Mouse (Mus musculus): ENCODE results near the gene LTO1. TPM values are rescaled to one million over a fixed set of nuclear protein-coding genes. Genes with fewer than 3 reads are reported as not detected.

LTO1 gene
- polyA plus RNA-seq, 2 experiments, result 22.0 to 46.5 TPM

- no peaks in the 10 kb centered on the region for H3K27me3 ChIP-seq (ENCODE audit: control insufficient read depth, insufficient read depth, low read length)
- H3K9ac ChIP-seq (ENCODE audit: low read depth, low read length, severe bottlenecking), result peak within 1 kb of the TSS; percentile 86
- peak within 1 kb of the TSS; percentile 93 for H3K27ac ChIP-seq (replicated peaks; ENCODE audit: low read depth, low read length)
- peak within 1 kb of the TSS; percentile 76 for H3K4me2 ChIP-seq (replicated peaks; ENCODE audit: low read depth, low read length, severe bottlenecking)
- peaks cover 30% of the 10 kb centered on the region for H3K4me1 ChIP-seq (ENCODE audit: control insufficient read depth, insufficient read depth, low read length)
- peak; percentile 89; the same call in 1 of the 2 replicates for TF ChIP-seq POLR2A (IDR thresholded peaks at IDR 0.05; ENCODE audit: borderline replicate concordance, extremely low read depth, insufficient read depth, insufficient read length)
- DNase-seq (ENCODE audit: low spot score), result peak; percentile 81
- H3K9me3 ChIP-seq (ENCODE audit: control insufficient read depth, low read length), result no peaks in the 10 kb centered on the region
- WGBS, result under 1% methylated on average over 32 of the region's 45 CpGs
- peak; percentile 48 for ATAC-seq (ENCODE audit: low FRiP score, low read depth)
- peak within 1 kb of the TSS; percentile 64 for H3K4me3 ChIP-seq (replicated peaks; ENCODE audit: low read length)
- H3K36me3 ChIP-seq (ENCODE audit: control insufficient read depth, insufficient read depth, low read length), result peaks cover 29% of the 10 kb centered on the region
Observed at GRCm38 (mm10) chr7:144939344-144940002, 24.6 kb downstream of the LTO1 start, which contains the start of gene Ccnd1. Ccnd1 (minus strand) TSS chr7:144939925.

GRCm38 (mm10) chr7:144940003-144940571 lies 25.2 kb downstream of the LTO1 start:
- H3K4me1 ChIP-seq (ENCODE audit: control insufficient read depth, insufficient read depth, low read length), result peaks cover 30% of the 10 kb centered on the region
- no peaks in the 10 kb centered on the region for H3K27me3 ChIP-seq (ENCODE audit: control insufficient read depth, insufficient read depth, low read length)
- H3K9ac ChIP-seq (ENCODE audit: low read depth, low read length, severe bottlenecking), result peak overlapping the region; percentile 86
- no peaks in the 10 kb centered on the region for H3K9me3 ChIP-seq (ENCODE audit: control insufficient read depth, low read length)
- no peak for TF ChIP-seq POLR2A (IDR thresholded peaks at IDR 0.05; ENCODE audit: borderline replicate concordance, extremely low read depth, insufficient read depth, insufficient read length)
- peak overlapping the region; percentile 64 for H3K4me3 ChIP-seq (replicated peaks; ENCODE audit: low read length)
- peak overlapping the region; percentile 76 for H3K4me2 ChIP-seq (replicated peaks; ENCODE audit: low read depth, low read length, severe bottlenecking)
- peaks cover 23% of the 10 kb centered on the region for H3K36me3 ChIP-seq (ENCODE audit: control insufficient read depth, insufficient read depth, low read length)
- 0% methylated on average over 22 of the region's 22 CpGs for WGBS
- H3K27ac ChIP-seq (replicated peaks; ENCODE audit: low read depth, low read length), result peak overlapping the region; percentile 93
- ATAC-seq (ENCODE audit: low FRiP score, low read depth) (peak; percentile 31), DNase-seq (ENCODE audit: low spot score) (no peak)

- peak overlapping the region; percentile 64 for H3K4me3 ChIP-seq (replicated peaks; ENCODE audit: low read length)
- TF ChIP-seq POLR2A (IDR thresholded peaks at IDR 0.05; ENCODE audit: borderline replicate concordance, extremely low read depth, insufficient read depth, insufficient read length), result no peak
- H3K36me3 ChIP-seq (ENCODE audit: control insufficient read depth, insufficient read depth, low read length), result peaks cover 18% of the 10 kb centered on the region
- no peaks in the 10 kb centered on the region for H3K27me3 ChIP-seq (ENCODE audit: control insufficient read depth, insufficient read depth, low read length)
- WGBS, result 2% methylated on average over 11 of the region's 11 CpGs
- no peak for DNase-seq (ENCODE audit: low spot score)
- no peak for ATAC-seq (ENCODE audit: low FRiP score, low read depth)
- peak overlapping the region; percentile 93 for H3K27ac ChIP-seq (replicated peaks; ENCODE audit: low read depth, low read length)
- H3K9me3 ChIP-seq (ENCODE audit: control insufficient read depth, low read length), result no peaks in the 10 kb centered on the region
- peak overlapping the region; percentile 76 for H3K4me2 ChIP-seq (replicated peaks; ENCODE audit: low read depth, low read length, severe bottlenecking)
- H3K9ac ChIP-seq (ENCODE audit: low read depth, low read length, severe bottlenecking), result peak overlapping the region; percentile 86; the same call in 1 of the 2 replicates
- peaks cover 26% of the 10 kb centered on the region for H3K4me1 ChIP-seq (ENCODE audit: control insufficient read depth, insufficient read depth, low read length)
Observed at GRCm38 (mm10) chr7:144940585-144940984, 25.7 kb downstream of the LTO1 start.

- Histone ChIP-seq H3K9me3 (ENCODE audit: control insufficient read depth, low read length) (no peaks in the 10 kb centered on the region), H3K4me3 (replicated peaks; ENCODE audit: low read length) (peak overlapping the region; percentile 64), H3K4me1 (ENCODE audit: control insufficient read depth, insufficient read depth, low read length) (peaks cover 24% of the 10 kb centered on the region), H3K27ac (replicated peaks; ENCODE audit: low read depth, low read length) (peak overlapping the region; percentile 93), H3K36me3 (ENCODE audit: control insufficient read depth, insufficient read depth, low read length) (peaks cover 10% of the 10 kb centered on the region), H3K9ac (ENCODE audit: low read depth, low read length, severe bottlenecking) (peak overlapping the region; percentile 57), H3K27me3 (ENCODE audit: control insufficient read depth, insufficient read depth, low read length) (no peaks in the 10 kb centered on the region), H3K4me2 (replicated peaks; ENCODE audit: low read depth, low read length, severe bottlenecking) (peak overlapping the region; percentile 76)
- peak; percentile 96 for DNase-seq (ENCODE audit: low spot score)
- ATAC-seq (ENCODE audit: low FRiP score, low read depth), result peak; percentile 84
- under 1% methylated on average over 31 of the region's 39 CpGs for WGBS
- TF ChIP-seq POLR2A (IDR thresholded peaks at IDR 0.05; ENCODE audit: borderline replicate concordance, extremely low read depth, insufficient read depth, insufficient read length), result no peak
Observed at GRCm38 (mm10) chr7:144941242-144941831, 26.4 kb downstream of the LTO1 start.

GRCm38 (mm10) chr7:144942071-144942743 lies 27.3 kb downstream of the LTO1 start:
- H3K4me1 ChIP-seq (ENCODE audit: control insufficient read depth, insufficient read depth, low read length), result peaks cover 22% of the 10 kb centered on the region
- under 1% methylated on average over 35 of the region's 35 CpGs for whole genome bisulfite sequencing
- no peak for ATAC-seq (ENCODE audit: low FRiP score, low read depth)

More at GRCm38 (mm10) chr7:144942071-144942743, 27.3 kb downstream of the LTO1 start:
- Histone ChIP-seq H3K4me2 (replicated peaks; ENCODE audit: low read depth, low read length, severe bottlenecking) (peak overlapping the region; percentile 76), H3K4me3 (replicated peaks; ENCODE audit: low read length) (peak overlapping the region; percentile 64), H3K27ac (replicated peaks; ENCODE audit: low read depth, low read length) (peak overlapping the region; percentile 71), H3K9me3 (ENCODE audit: control insufficient read depth, low read length) (no peaks in the 10 kb centered on the region), H3K27me3 (ENCODE audit: control insufficient read depth, insufficient read depth, low read length) (no peaks in the 10 kb centered on the region), H3K36me3 (ENCODE audit: control insufficient read depth, insufficient read depth, low read length) (peaks cover 2% of the 10 kb centered on the region), H3K9ac (ENCODE audit: low read depth, low read length, severe bottlenecking) (peak overlapping the region; percentile 43)
- TF ChIP-seq POLR2A (IDR thresholded peaks at IDR 0.05; ENCODE audit: borderline replicate concordance, extremely low read depth, insufficient read depth, insufficient read length), result no peak
- DNase-seq (ENCODE audit: low spot score), result peak; percentile 53
